Mouse (Mus musculus) ES-Bruce4 (cell line): Measurements from ENCODE around the gene Mok. TPM values are rescaled to one million over a fixed set of nuclear protein-coding genes. Genes with fewer than 3 reads are reported as not detected.

Experiments
- H3K27ac ChIP-seq: 2 replicates; pipeline ENCODE4 v1.5.1; 2012; ENCODE audit warnings: low read length, inconsistent platforms; ENCODE audit not compliant: insufficient read depth
- H3K27me3 ChIP-seq: 2 replicates; pipeline ENCODE4 v1.6.1; 2012; ENCODE audit warnings: mild to moderate bottlenecking, low read length, inconsistent platforms; ENCODE audit not compliant: control insufficient read depth, poor library complexity, insufficient read depth, severe bottlenecking
- H3K36me3 ChIP-seq: 2 replicates; pipeline ENCODE4 v1.6.1; 2012; ENCODE audit warnings: inconsistent platforms, mild to moderate bottlenecking, low read length, moderate library complexity; ENCODE audit not compliant: control insufficient read depth, poor library complexity, insufficient read depth, severe bottlenecking
- H3K4me1 ChIP-seq: one replicate; pipeline ENCODE4 v1.8.1; 2011; ENCODE audit warnings: low read length; ENCODE audit not compliant: control insufficient read depth, insufficient read depth
- H3K4me3 ChIP-seq: 2 replicates; pipeline ENCODE4 v1.5.1; 2011; ENCODE audit warnings: low read depth, mild to moderate bottlenecking, low read length
- H3K9ac ChIP-seq: 2 replicates; pipeline ENCODE4 v1.6.1; 2012; ENCODE audit warnings: low read depth, mild to moderate bottlenecking, inconsistent platforms; ENCODE audit not compliant: poor library complexity, severe bottlenecking
- H3K9me3 ChIP-seq: replicated peaks from 2 replicates; pipeline ENCODE4 v1.6.1; 2012; ENCODE audit warnings: mild to moderate bottlenecking, low read length, inconsistent platforms; ENCODE audit not compliant: control insufficient read depth, poor library complexity, insufficient read depth, severe bottlenecking
- CTCF ChIP-seq: IDR thresholded peaks from one replicate; pipeline ENCODE4 v1.8.1; 2011; ENCODE audit warnings: low read depth, low read length
- EP300 ChIP-seq: IDR thresholded peaks from 2 replicates; pipeline ENCODE4 v1.6.1; 2011; ENCODE audit warnings: low read depth, low read length; ENCODE audit not compliant: insufficient read depth
- POLR2A ChIP-seq: IDR thresholded peaks from one replicate; pipeline ENCODE4 v1.8.1; 2011; ENCODE audit warnings: low read length; ENCODE audit not compliant: insufficient read depth
- polyA plus RNA-seq: library from polyadenylated mRNA; stranded (reverse); fragments of >200 nt; gene quantifications from 2 replicates; pipeline ENCODE4 v1.2.4, GENCODE M21; 2011; ENCODE audit warnings: low read depth; ENCODE audit not compliant: missing spikeins, insufficient read depth, insufficient read length

Mok gene
- polyA plus RNA-seq, 1 experiment: 33.4 TPM

GRCm38 (mm10) chr12:110819367-110819766, 21.4 kb downstream of the Mok start:
- H3K9me3 ChIP-seq: no peaks in the 10 kb centered on the region
- no peak for TF ChIP-seq CTCF
- TF ChIP-seq EP300: no peak
- no peak for TF ChIP-seq POLR2A
- H3K9ac ChIP-seq: no peak overlapping the region
- peaks cover 3% of the 10 kb centered on the region for H3K4me1 ChIP-seq
- no peaks in the 10 kb centered on the region for H3K36me3 ChIP-seq
- no peak overlapping the region for H3K27ac ChIP-seq
- H3K27me3 ChIP-seq: no peaks in the 10 kb centered on the region
- H3K4me3 ChIP-seq: no peak overlapping the region

GRCm38 (mm10) chr12:110816833-110817232, 23.9 kb downstream of the Mok start:
- no peak overlapping the region for H3K4me3 ChIP-seq
- no peak overlapping the region for H3K9ac ChIP-seq
- TF ChIP-seq CTCF (no peak), POLR2A (no peak), EP300 (no peak)
- H3K27ac ChIP-seq: no peak overlapping the region
- H3K27me3 ChIP-seq: no peaks in the 10 kb centered on the region
- H3K4me1 ChIP-seq: peaks cover 3% of the 10 kb centered on the region
- H3K36me3 ChIP-seq: peaks cover 3% of the 10 kb centered on the region; the same call in 1 of the 2 replicates
- H3K9me3 ChIP-seq: no peaks in the 10 kb centered on the region

- Histone ChIP-seq H3K9ac (no peak overlapping the region), H3K4me3 (no peak overlapping the region), H3K9me3 (no peaks in the 10 kb centered on the region), H3K36me3 (peaks cover 3% of the 10 kb centered on the region; the same call in 1 of the 2 replicates), H3K27me3 (no peaks in the 10 kb centered on the region), H3K4me1 (peaks cover 3% of the 10 kb centered on the region), H3K27ac (no peak overlapping the region)
- TF ChIP-seq EP300: no peak
These were observed 25.8 kb downstream of the Mok start for GRCm38 (mm10) chr12:110814924-110815323.

- no peak overlapping the region for H3K27ac ChIP-seq
- TF ChIP-seq POLR2A (no peak), EP300 (no peak), CTCF (no peak)
- peaks cover 3% of the 10 kb centered on the region for H3K4me1 ChIP-seq
- no peaks in the 10 kb centered on the region for H3K9me3 ChIP-seq
- H3K27me3 ChIP-seq: no peaks in the 10 kb centered on the region
- H3K36me3 ChIP-seq: peaks cover 3% of the 10 kb centered on the region; the same call in 1 of the 2 replicates
- H3K4me3 ChIP-seq: no peak overlapping the region
- H3K9ac ChIP-seq: no peak overlapping the region
These were observed 27.1 kb downstream of the Mok start for GRCm38 (mm10) chr12:110813624-110814023.

GRCm38 (mm10) chr12:110813132-110813531, 27.6 kb downstream of the Mok start:
- H3K4me3 ChIP-seq: no peak overlapping the region
- TF ChIP-seq POLR2A (no peak), EP300 (no peak), CTCF (no peak)
- H3K36me3 ChIP-seq: peaks cover 3% of the 10 kb centered on the region; the same call in 1 of the 2 replicates
- H3K4me1 ChIP-seq: peaks cover 3% of the 10 kb centered on the region
- no peak overlapping the region for H3K27ac ChIP-seq
- no peak overlapping the region for H3K9ac ChIP-seq
- no peaks in the 10 kb centered on the region for H3K9me3 ChIP-seq
- H3K27me3 ChIP-seq: no peaks in the 10 kb centered on the region

GRCm38 (mm10) chr12:110808848-110809247, 31.9 kb downstream of the Mok start:
- H3K27me3 ChIP-seq: no peaks in the 10 kb centered on the region
- peaks cover 3% of the 10 kb centered on the region for H3K36me3 ChIP-seq
- no peaks in the 10 kb centered on the region for H3K4me1 ChIP-seq
- no peak overlapping the region for H3K27ac ChIP-seq
- no peak for TF ChIP-seq EP300
- no peak for TF ChIP-seq POLR2A
- no peak for TF ChIP-seq CTCF
- no peaks in the 10 kb centered on the region for H3K9me3 ChIP-seq
- no peak overlapping the region for H3K4me3 ChIP-seq
- H3K9ac ChIP-seq: no peak overlapping the region
